27 mouse cellular contexts compared by ENCODE assay signal in the genomic region with DNA sequence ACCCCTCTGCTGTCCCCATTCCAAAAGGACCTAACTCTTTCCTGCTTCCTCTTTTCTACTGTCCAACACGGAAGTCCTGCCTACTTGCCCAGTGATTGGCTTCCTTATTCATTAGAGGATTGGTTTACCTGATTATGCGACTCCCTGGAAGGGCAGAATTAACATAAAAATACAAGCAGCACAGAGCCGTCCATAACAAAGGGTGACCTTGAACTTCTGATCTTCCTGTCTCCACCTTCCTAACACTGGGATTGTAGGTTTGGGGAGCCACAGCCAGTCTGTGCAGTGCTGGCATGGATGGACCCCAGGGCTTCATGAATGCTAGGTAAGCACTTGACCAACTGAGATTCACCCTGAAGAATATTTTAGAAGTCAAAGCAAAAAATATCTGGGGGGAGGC. TPM values are rescaled to one million over a fixed set of nuclear protein-coding genes. Genes with fewer than 3 reads are reported as not detected.
DNase-seq lines count a peak whose midpoint lies in the region; ATAC-seq lines count a peak whose summit lies in the region.
"Had no signal": no experiment of that assay in that cellular context is flagged by ENCODE, and none has a peak within 500 bp of the region (broad histone marks: within the 10 kb centered on the region; RNA-seq: fewer than 3 reads in every experiment).

No protein-coding gene starts in this region.

- H3K36me3 ChIP-seq in hindbrain, embryonic 12.5 days = peaks cover 5% of the 10 kb centered on the region; the same call in 1 of the 2 replicates
- H3K36me3 ChIP-seq: forebrain, embryonic 15.5 days; intestine, embryonic 15.5 days had no signal

- H3K4me3 ChIP-seq in hindbrain, embryonic 12.5 days = no peak overlapping the region
- H3K4me3 ChIP-seq: embryonic facial prominence, embryonic 10.5 days; embryonic facial prominence, embryonic 13.5 days; erythroblast, embryonic 14.5 days; forebrain, embryonic 12.5 days; forebrain, embryonic 15.5 days; hindbrain, embryonic 13.5 days; intestine, embryonic 15.5 days had no signal

- DNase-seq in ES-CJ7 (ENCODE audit: low read depth, low spot score) = peak; percentile 96
- DNase-seq in WW6 (ENCODE audit: low read depth, low spot score) = peak; percentile 39
- no peak for DNase-seq in layer of hippocampus, adult 9-10 months (ENCODE audit: low spot score)
- no peak for DNase-seq in layer of hippocampus, adult 9-11 months
- no peak for DNase-seq in lung, adult 18-20 months
- DNase-seq: adrenal gland, postnatal 10 days; adrenal gland, postnatal 36 days; cerebellum, adult 18-20 months; cerebellum, adult 9-11 months; cerebellum, postnatal 25 days; embryo, embryonic 11 days; gastrocnemius, postnatal 25 days; heart, adult 11 months had no signal

- no peaks in the 10 kb centered on the region for H3K4me1 ChIP-seq in hindbrain, embryonic 12.5 days
- H3K4me1 ChIP-seq: embryonic facial prominence, embryonic 10.5 days; forebrain, embryonic 12.5 days; forebrain, embryonic 15.5 days; hindbrain, embryonic 13.5 days; intestine, embryonic 15.5 days had no signal

- no peaks in the 10 kb centered on the region for H3K9me3 ChIP-seq in hindbrain, embryonic 12.5 days (replicated peaks)
- H3K9me3 ChIP-seq: embryonic facial prominence, embryonic 10.5 days; embryonic facial prominence, embryonic 13.5 days; forebrain, embryonic 12.5 days; forebrain, embryonic 15.5 days; G1E; intestine, embryonic 15.5 days had no signal

- WGBS in hindbrain, embryonic 12.5 days = 34% methylated on average over 3 of the region's 3 CpGs

- no peaks in the 10 kb centered on the region for H3K27me3 ChIP-seq in hindbrain, embryonic 12.5 days
- H3K27me3 ChIP-seq: embryonic facial prominence, embryonic 13.5 days; forebrain, embryonic 12.5 days; forebrain, embryonic 15.5 days; hindbrain, embryonic 13.5 days; intestine, embryonic 15.5 days; Patski had no signal

- no peak overlapping the region for H3K9ac ChIP-seq in hindbrain, embryonic 12.5 days
- H3K9ac ChIP-seq: embryonic facial prominence, embryonic 13.5 days; forebrain, embryonic 12.5 days; forebrain, embryonic 15.5 days; hindbrain, embryonic 13.5 days; intestine, embryonic 15.5 days had no signal

- H3K4me2 ChIP-seq in hindbrain, embryonic 12.5 days (replicated peaks) = no peak overlapping the region
- H3K4me2 ChIP-seq: embryonic facial prominence, embryonic 13.5 days; forebrain, embryonic 12.5 days; forebrain, embryonic 15.5 days; heart, embryonic 11.5 days; hindbrain, embryonic 13.5 days; intestine, embryonic 15.5 days had no signal

- no peak overlapping the region for H3K27ac ChIP-seq in hindbrain, embryonic 12.5 days
- H3K27ac ChIP-seq: embryonic facial prominence, embryonic 10.5 days; embryonic facial prominence, embryonic 13.5 days; forebrain, embryonic 12.5 days; forebrain, embryonic 15.5 days; hindbrain, embryonic 13.5 days; intestine, embryonic 15.5 days had no signal

- ATAC-seq in granulocyte monocyte progenitor cell, adult 5-6 weeks (replicated peaks; ENCODE audit: poor library complexity, severe bottlenecking) = peak; percentile 44
- 0 out of 2 replicates have a peak, but pooled peaks have one; percentile 51 for ATAC-seq in monocyte, adult 5-6 weeks (replicated peaks; ENCODE audit: insufficient number of reproducible peaks, low FRiP score, low TSS enrichment, poor library complexity, severe bottlenecking)
- no peak for ATAC-seq in hindbrain, embryonic 12.5 days (ENCODE audit: low FRiP score)
- ATAC-seq: forebrain, embryonic 15.5 days; hindbrain, embryonic 16.5 days; intestine, embryonic 15.5 days; Patski had no signal

RNA-seq across cellular contexts. Expression of gene Lrrc8c, which starts 25.9 kb away (rescaled TPM):
- total RNA-seq in granulocyte monocyte progenitor cell, adult 5-6 weeks (2014; fragmentation: Nextera tagmentation) = 23.7 and 38.7 TPM in 2 replicates
- total RNA-seq in granulocyte monocyte progenitor cell, adult 5-6 weeks (2017) = 4.4 and 7.5 TPM in 2 replicates
- 18.1 to 49.5 TPM (median 38.9 TPM) in 3 replicates for total RNA-seq in monocyte, adult 5-6 weeks (2017)
- 13.4 and 15.8 TPM in 2 replicates for polyA plus RNA-seq in hindbrain, embryonic 12.5 days (2016; fragmentation: Nextera tagmentation; extraction: Ambion mirVana)

Comparison
In these comparisons a context has a peak if more than half of its experiments do, and no peak if none do; other contexts are left out.
1. DNase-seq: peak in ES-CJ7 (single experiment) and WW6 (single experiment); none in layer of hippocampus, adult 9-10 months (single experiment), layer of hippocampus, adult 9-11 months (single experiment) and lung, adult 18-20 months (0 of 2).